Mouse (Mus musculus): ENCODE data around the gene Oxtr. TPM values are rescaled to one million over a fixed set of nuclear protein-coding genes. Genes with fewer than 3 reads are reported as not detected.

Oxtr gene
- polyA plus RNA-seq (2015; fragmentation: Nextera tagmentation; extraction: Ambion mirVana): 0.28 and 0.42 TPM in 2 replicates

- H3K27me3 ChIP-seq: peaks cover 75% of the 10 kb centered on the region
These were observed at the start of gene Oxtr for GRCm38 (mm10) chr6:112489910-112490559. Oxtr (minus strand) TSS chr6:112489943.

GRCm38 (mm10) chr6:112525434-112525833, 35.7 kb upstream of the Oxtr start:
- no peak for ATAC-seq (ENCODE audit: low FRiP score, low read depth)
- H3K4me3 ChIP-seq: no peak overlapping the region
- no peak overlapping the region for H3K9ac ChIP-seq
- no peaks in the 10 kb centered on the region for H3K4me1 ChIP-seq
- no peaks in the 10 kb centered on the region for H3K36me3 ChIP-seq
- no peak overlapping the region for H3K4me2 ChIP-seq (replicated peaks)
- H3K9me3 ChIP-seq: no peaks in the 10 kb centered on the region
- WGBS: 36% methylated on average over 5 of the region's 5 CpGs
- no peaks in the 10 kb centered on the region for H3K27me3 ChIP-seq
- no peak overlapping the region for H3K27ac ChIP-seq

More at GRCm38 (mm10) chr6:112489910-112490559, at the start of gene Oxtr:
- H3K9me3 ChIP-seq: no peaks in the 10 kb centered on the region
- H3K4me3 ChIP-seq: peak within 1 kb of the TSS; percentile 43
- no peak for ATAC-seq (ENCODE audit: low FRiP score, low read depth)
- peak within 1 kb of the TSS; percentile 74 for H3K4me2 ChIP-seq (replicated peaks)
- H3K9ac ChIP-seq: peak within 1 kb of the TSS; percentile 59
- WGBS: 9% methylated on average over 24 of the region's 24 CpGs
- H3K27ac ChIP-seq: no peak within 1 kb of the TSS
- peaks cover 29% of the 10 kb centered on the region for H3K4me1 ChIP-seq
- H3K36me3 ChIP-seq: no peaks in the 10 kb centered on the region

- Histone ChIP-seq H3K27ac (no peak overlapping the region), H3K4me1 (no peaks in the 10 kb centered on the region), H3K9ac (no peak overlapping the region), H3K36me3 (no peaks in the 10 kb centered on the region), H3K4me3 (no peak overlapping the region), H3K27me3 (no peaks in the 10 kb centered on the region), H3K4me2 (replicated peaks) (no peak overlapping the region), H3K9me3 (no peaks in the 10 kb centered on the region)
- no peak for ATAC-seq (ENCODE audit: low FRiP score, low read depth)
- WGBS: 51% methylated on average over 10 of the region's 10 CpGs
These were observed 34.7 kb upstream of the Oxtr start for GRCm38 (mm10) chr6:112524459-112524858.

- WGBS: 73% methylated on average over 3 of the region's 3 CpGs
- H3K9me3 ChIP-seq: no peaks in the 10 kb centered on the region
- no peaks in the 10 kb centered on the region for H3K4me1 ChIP-seq
- no peak for ATAC-seq (ENCODE audit: low FRiP score, low read depth)
- H3K36me3 ChIP-seq: no peaks in the 10 kb centered on the region
- no peaks in the 10 kb centered on the region; the same call in 1 of the 2 replicates for H3K27me3 ChIP-seq
- H3K4me2 ChIP-seq (replicated peaks): no peak overlapping the region
- no peak overlapping the region for H3K4me3 ChIP-seq
- H3K27ac ChIP-seq: no peak overlapping the region
- H3K9ac ChIP-seq: no peak overlapping the region
These were observed 28.2 kb upstream of the Oxtr start for GRCm38 (mm10) chr6:112517991-112518390.

- H3K27me3 ChIP-seq: no peaks in the 10 kb centered on the region; the same call in 1 of the 2 replicates
- 80% methylated on average over 3 of the region's 3 CpGs for WGBS
- H3K27ac ChIP-seq: no peak overlapping the region
- no peak overlapping the region for H3K4me2 ChIP-seq (replicated peaks)
- no peak for ATAC-seq (ENCODE audit: low FRiP score, low read depth)
- H3K9ac ChIP-seq: no peak overlapping the region
- no peak overlapping the region for H3K4me3 ChIP-seq
- no peaks in the 10 kb centered on the region for H3K36me3 ChIP-seq
- no peaks in the 10 kb centered on the region for H3K4me1 ChIP-seq
- H3K9me3 ChIP-seq: no peaks in the 10 kb centered on the region
These were observed 27.8 kb upstream of the Oxtr start for GRCm38 (mm10) chr6:112517572-112517971.

- Histone ChIP-seq H3K4me2 (replicated peaks) (no peak overlapping the region), H3K27ac (no peak overlapping the region), H3K4me1 (no peaks in the 10 kb centered on the region), H3K4me3 (no peak overlapping the region), H3K9ac (no peak overlapping the region), H3K27me3 (no peaks in the 10 kb centered on the region; the same call in 1 of the 2 replicates), H3K36me3 (no peaks in the 10 kb centered on the region), H3K9me3 (no peaks in the 10 kb centered on the region)
- ATAC-seq (ENCODE audit: low FRiP score, low read depth): no peak
- WGBS: 19% methylated on average over 1 of the region's 1 CpGs
These were observed 26.8 kb upstream of the Oxtr start for GRCm38 (mm10) chr6:112516496-112516895.

GRCm38 (mm10) chr6:112514591-112514990, 24.8 kb upstream of the Oxtr start:
- Histone ChIP-seq H3K36me3 (no peaks in the 10 kb centered on the region), H3K27me3 (no peaks in the 10 kb centered on the region; the same call in none of the 2 replicates), H3K9ac (no peak overlapping the region), H3K4me2 (replicated peaks) (no peak overlapping the region), H3K4me1 (peaks cover 4% of the 10 kb centered on the region), H3K4me3 (no peak overlapping the region), H3K9me3 (no peaks in the 10 kb centered on the region), H3K27ac (no peak overlapping the region)
- no peak for ATAC-seq (ENCODE audit: low FRiP score, low read depth)
- 80% methylated on average over 6 of the region's 6 CpGs for WGBS

GRCm38 (mm10) chr6:112510346-112510745, 20.6 kb upstream of the Oxtr start:
- no peak overlapping the region for H3K4me3 ChIP-seq
- H3K9ac ChIP-seq: no peak overlapping the region
- peaks cover 4% of the 10 kb centered on the region for H3K4me1 ChIP-seq
- H3K27ac ChIP-seq: no peak overlapping the region
- no peak for ATAC-seq (ENCODE audit: low FRiP score, low read depth)
- 14% methylated on average over 4 of the region's 4 CpGs for WGBS
- H3K9me3 ChIP-seq: no peaks in the 10 kb centered on the region
- no peaks in the 10 kb centered on the region for H3K36me3 ChIP-seq
- no peak overlapping the region for H3K4me2 ChIP-seq (replicated peaks)
- H3K27me3 ChIP-seq: no peaks in the 10 kb centered on the region; the same call in none of the 2 replicates

GRCm38 (mm10) chr6:112509590-112510131, 19.9 kb upstream of the Oxtr start:
- WGBS: 36% methylated on average over 2 of the region's 2 CpGs

GRCm38 (mm10) chr6:112507617-112508016, 17.9 kb upstream of the Oxtr start:
- H3K36me3 ChIP-seq: no peaks in the 10 kb centered on the region
- ATAC-seq (ENCODE audit: low FRiP score, low read depth): no peak
- no peak overlapping the region for H3K4me2 ChIP-seq (replicated peaks)
- peaks cover 4% of the 10 kb centered on the region for H3K4me1 ChIP-seq
- no peaks in the 10 kb centered on the region for H3K9me3 ChIP-seq
- WGBS: 62% methylated on average over 2 of the region's 2 CpGs
- no peak overlapping the region for H3K27ac ChIP-seq
- H3K4me3 ChIP-seq: no peak overlapping the region
- no peak overlapping the region for H3K9ac ChIP-seq
- H3K27me3 ChIP-seq: no peaks in the 10 kb centered on the region; the same call in none of the 2 replicates

More at GRCm38 (mm10) chr6:112509590-112510131, 19.9 kb upstream of the Oxtr start:
- Histone ChIP-seq H3K27me3 (no peaks in the 10 kb centered on the region; the same call in none of the 2 replicates), H3K4me1 (peaks cover 4% of the 10 kb centered on the region), H3K36me3 (no peaks in the 10 kb centered on the region), H3K9ac (no peak overlapping the region), H3K4me2 (replicated peaks) (no peak overlapping the region), H3K9me3 (no peaks in the 10 kb centered on the region), H3K4me3 (no peak overlapping the region), H3K27ac (no peak overlapping the region)
- no peak for ATAC-seq (ENCODE audit: low FRiP score, low read depth)

GRCm38 (mm10) chr6:112501156-112501555, 11.4 kb upstream of the Oxtr start:
- 77% methylated on average over 2 of the region's 2 CpGs for WGBS
- H3K4me3 ChIP-seq: no peak overlapping the region
- H3K9me3 ChIP-seq: no peaks in the 10 kb centered on the region
- peaks cover 2% of the 10 kb centered on the region; the same call in 1 of the 2 replicates for H3K4me1 ChIP-seq
- no peak overlapping the region for H3K27ac ChIP-seq
- no peak overlapping the region for H3K4me2 ChIP-seq (replicated peaks)
- H3K36me3 ChIP-seq: no peaks in the 10 kb centered on the region
- H3K9ac ChIP-seq: no peak overlapping the region
- no peak for ATAC-seq (ENCODE audit: low FRiP score, low read depth)
- H3K27me3 ChIP-seq: no peaks in the 10 kb centered on the region

- WGBS: 77% methylated on average over 2 of the region's 2 CpGs
- Histone ChIP-seq H3K9me3 (no peaks in the 10 kb centered on the region), H3K9ac (no peak overlapping the region)
These were observed 9.7 kb upstream of the Oxtr start for GRCm38 (mm10) chr6:112499456-112499855.

More at GRCm38 (mm10) chr6:112499456-112499855, 9.7 kb upstream of the Oxtr start:
- Histone ChIP-seq H3K4me3 (no peak overlapping the region), H3K4me1 (peaks cover 19% of the 10 kb centered on the region), H3K27ac (no peak overlapping the region), H3K36me3 (no peaks in the 10 kb centered on the region), H3K27me3 (no peaks in the 10 kb centered on the region), H3K4me2 (replicated peaks) (no peak overlapping the region)
- ATAC-seq (ENCODE audit: low FRiP score, low read depth): no peak

Measured in limb, embryonic 13.5 days (tissue).